Mouse (Mus musculus): ENCODE data around the gene Chka. TPM values are rescaled to one million over a fixed set of nuclear protein-coding genes. Genes with fewer than 3 reads are reported as not detected.
A peak's percentile ranks its signal among the peaks of the same experiment; 100 is the strongest.

Gene Chka
- polyA plus RNA-seq, 1 experiment from 2014 or later: 63.3 TPM

DNA sequence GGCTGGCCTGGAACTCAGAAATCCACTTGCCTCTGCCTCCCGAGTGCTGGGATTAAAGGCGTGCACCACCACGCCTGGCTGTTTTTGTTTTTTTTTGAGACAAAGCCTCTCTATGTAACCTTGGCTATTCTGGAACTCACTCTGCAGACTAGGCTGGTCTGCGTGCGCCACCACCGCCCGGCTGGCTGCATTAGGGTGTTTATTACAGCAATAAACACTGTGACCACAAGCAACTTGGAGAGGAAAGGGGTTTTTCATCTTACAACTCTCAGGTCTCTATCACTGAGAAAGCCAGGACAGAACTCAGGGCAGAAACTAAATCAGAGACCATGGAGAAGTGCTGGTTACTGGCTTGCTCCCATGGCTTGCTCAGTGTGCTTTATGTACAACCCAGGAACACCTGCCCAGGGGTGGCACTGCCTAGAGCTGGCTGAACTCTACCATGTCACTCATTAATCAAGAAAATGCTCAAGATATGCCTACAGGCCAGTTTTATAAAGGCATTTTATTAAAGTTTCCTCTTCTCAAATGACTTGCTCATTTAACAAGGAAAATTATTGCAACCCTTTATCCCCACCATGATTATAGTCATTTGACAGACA, 3.3 kb upstream of the Chka start:
- Histone ChIP-seq H3K9ac (no peak overlapping the region), H3K4me2 (replicated peaks) (no peak overlapping the region), H3K4me3 (replicated peaks) (no peak overlapping the region), H3K27ac (peak overlapping the region; percentile 13; the same call in 1 of the 2 replicates), H3K36me3 (no peaks in the 10 kb centered on the region), H3K9me3 (no peaks in the 10 kb centered on the region), H3K4me1 (replicated peaks) (peaks cover 14% of the 10 kb centered on the region), H3K27me3 (replicated peaks) (no peaks in the 10 kb centered on the region)
- ATAC-seq: no peak
- 40% methylated on average over 7 of the region's 7 CpGs for WGBS

GRCm38 (mm10) chr19:3849251-3849650, 2.3 kb upstream of the Chka start:
- Histone ChIP-seq H3K27ac (peak overlapping the region; percentile 99), H3K9ac (no peak overlapping the region), H3K36me3 (no peaks in the 10 kb centered on the region), H3K9me3 (no peaks in the 10 kb centered on the region), H3K27me3 (replicated peaks) (no peaks in the 10 kb centered on the region), H3K4me2 (replicated peaks) (no peak overlapping the region), H3K4me3 (replicated peaks) (no peak overlapping the region), H3K4me1 (replicated peaks) (peaks cover 14% of the 10 kb centered on the region)
- 80% methylated on average over 2 of the region's 2 CpGs for WGBS
- ATAC-seq: no peak

DNA sequence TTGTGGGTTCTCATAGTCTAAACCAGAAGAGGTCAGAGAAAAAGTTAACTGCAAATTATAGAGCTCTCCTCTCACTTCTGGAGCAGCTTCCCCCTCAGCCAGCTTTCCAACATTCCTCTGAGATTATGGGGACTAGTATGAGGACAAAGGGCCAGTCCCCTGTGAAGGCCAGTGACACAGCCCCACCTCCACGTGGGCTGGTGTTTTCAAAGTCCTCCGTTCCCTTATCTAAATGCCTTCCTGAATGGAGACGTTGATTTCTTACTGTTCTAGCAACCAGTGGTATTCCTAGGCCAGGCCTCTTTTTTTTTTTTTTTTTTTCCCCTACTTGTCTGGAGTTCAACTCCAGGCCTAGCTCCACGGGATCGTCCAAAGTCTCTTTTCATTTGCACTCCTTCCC, 1.5 kb upstream of the Chka start:
- WGBS: 33% methylated on average over 5 of the region's 5 CpGs
- peak; percentile 45 for ATAC-seq
- Histone ChIP-seq H3K4me2 (replicated peaks) (no peak overlapping the region), H3K27me3 (replicated peaks) (no peaks in the 10 kb centered on the region), H3K4me1 (replicated peaks) (peaks cover 18% of the 10 kb centered on the region), H3K36me3 (no peaks in the 10 kb centered on the region), H3K9me3 (no peaks in the 10 kb centered on the region), H3K4me3 (replicated peaks) (no peak overlapping the region), H3K9ac (no peak overlapping the region), H3K27ac (peak overlapping the region; percentile 99)

- Histone ChIP-seq H3K36me3 (no peaks in the 10 kb centered on the region), H3K9ac (peak overlapping the region; percentile 38; the same call in 1 of the 2 replicates), H3K9me3 (no peaks in the 10 kb centered on the region), H3K4me1 (replicated peaks) (peaks cover 27% of the 10 kb centered on the region), H3K27me3 (replicated peaks) (no peaks in the 10 kb centered on the region), H3K4me2 (replicated peaks) (peak overlapping the region; percentile 77), H3K4me3 (replicated peaks) (peak overlapping the region; percentile 95), H3K27ac (peak overlapping the region; percentile 99)
- peak; percentile 31 for ATAC-seq
- WGBS: 5% methylated on average over 19 of the region's 19 CpGs
Measured at GRCm38 (mm10) chr19:3850847-3851469, 615 bp upstream of the Chka start.

- ATAC-seq: peak; percentile 42
- WGBS: under 1% methylated on average over 74 of the region's 74 CpGs
- peak overlapping the region; percentile 94 for H3K9ac ChIP-seq
- no peaks in the 10 kb centered on the region for H3K36me3 ChIP-seq
- no peaks in the 10 kb centered on the region for H3K9me3 ChIP-seq
- peaks cover 28% of the 10 kb centered on the region for H3K4me1 ChIP-seq (replicated peaks)
- peak overlapping the region; percentile 95 for H3K4me3 ChIP-seq (replicated peaks)
- H3K27me3 ChIP-seq (replicated peaks): no peaks in the 10 kb centered on the region
- H3K4me2 ChIP-seq (replicated peaks): peak overlapping the region; percentile 77
- H3K27ac ChIP-seq: peak overlapping the region; percentile 99
Measured at GRCm38 (mm10) chr19:3851979-3852681, 557 bp downstream of the Chka start.

GRCm38 (mm10) chr19:3853121-3853520, 1.5 kb downstream of the Chka start:
- Histone ChIP-seq H3K9me3 (no peaks in the 10 kb centered on the region), H3K36me3 (no peaks in the 10 kb centered on the region), H3K4me3 (replicated peaks) (peak overlapping the region; percentile 95), H3K4me2 (replicated peaks) (peak overlapping the region; percentile 77), H3K4me1 (replicated peaks) (peaks cover 28% of the 10 kb centered on the region), H3K9ac (no peak overlapping the region), H3K27me3 (replicated peaks) (no peaks in the 10 kb centered on the region), H3K27ac (no peak overlapping the region)
- 83% methylated on average over 10 of the region's 10 CpGs for WGBS
- no peak for ATAC-seq

GRCm38 (mm10) chr19:3853891-3854290, 2.3 kb downstream of the Chka start:
- Histone ChIP-seq H3K9ac (no peak overlapping the region), H3K4me2 (replicated peaks) (peak overlapping the region; percentile 77), H3K36me3 (no peaks in the 10 kb centered on the region), H3K9me3 (no peaks in the 10 kb centered on the region), H3K27me3 (replicated peaks) (no peaks in the 10 kb centered on the region), H3K27ac (no peak overlapping the region), H3K4me1 (replicated peaks) (peaks cover 25% of the 10 kb centered on the region), H3K4me3 (replicated peaks) (0 out of 2 replicates have a peak overlapping the region, but pooled peaks have one; percentile 12)
- 87% methylated on average over 1 of the region's 1 CpGs for WGBS
- no peak for ATAC-seq

DNA sequence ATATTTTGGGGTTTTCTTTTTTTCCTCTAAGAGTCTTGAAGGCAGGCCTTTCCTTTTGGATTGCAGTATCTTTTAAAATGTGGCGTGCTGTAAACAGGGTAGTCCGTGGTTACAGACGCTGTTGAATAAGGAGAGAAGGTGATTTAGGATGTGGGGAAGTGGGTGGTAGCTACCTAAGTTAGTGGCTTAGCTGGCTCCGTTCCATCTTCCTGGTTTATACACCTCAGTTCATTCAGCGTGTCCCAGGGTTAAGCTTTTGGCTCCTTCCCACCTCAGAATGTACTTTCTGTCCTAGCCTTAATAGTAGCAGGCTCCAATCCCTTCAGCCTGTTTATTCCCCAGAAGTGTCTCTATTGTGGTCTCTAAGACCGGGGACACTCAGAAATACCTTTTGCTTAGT, 3.5 kb downstream of the Chka start:
- Histone ChIP-seq H3K27me3 (replicated peaks) (no peaks in the 10 kb centered on the region), H3K36me3 (no peaks in the 10 kb centered on the region), H3K4me3 (replicated peaks) (no peak overlapping the region), H3K27ac (no peak overlapping the region), H3K9me3 (no peaks in the 10 kb centered on the region), H3K4me1 (replicated peaks) (peaks cover 21% of the 10 kb centered on the region), H3K4me2 (replicated peaks) (peak overlapping the region; percentile 28), H3K9ac (no peak overlapping the region)
- 62% methylated on average over 6 of the region's 6 CpGs for WGBS
- ATAC-seq: no peak

DNA sequence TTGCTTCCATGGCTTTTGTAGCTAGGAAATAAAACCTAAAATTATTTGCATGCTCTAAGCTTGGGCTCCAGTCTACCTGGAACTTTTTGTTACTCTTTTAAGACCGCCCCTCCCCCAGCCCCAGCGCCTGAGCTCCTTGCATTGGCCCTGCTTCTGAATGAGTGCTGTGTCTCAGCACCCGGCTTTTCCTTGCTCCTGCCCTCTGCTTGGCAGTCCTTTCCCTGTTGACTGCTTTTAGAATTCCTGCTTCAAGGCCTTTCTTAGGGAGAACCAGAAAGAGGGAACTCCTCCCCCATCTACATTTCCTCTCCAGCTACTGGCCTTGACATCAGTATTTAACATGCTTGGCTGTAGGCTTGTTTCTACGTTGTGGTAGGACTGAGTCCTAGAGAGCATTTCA, 4.0 kb downstream of the Chka start:
- H3K4me1 ChIP-seq (replicated peaks): peaks cover 21% of the 10 kb centered on the region
- H3K9me3 ChIP-seq: no peaks in the 10 kb centered on the region
- H3K9ac ChIP-seq: no peak overlapping the region
- no peak for ATAC-seq
- peak overlapping the region; percentile 28 for H3K4me2 ChIP-seq (replicated peaks)
- 29% methylated on average over 4 of the region's 4 CpGs for WGBS
- no peaks in the 10 kb centered on the region for H3K27me3 ChIP-seq (replicated peaks)
- no peak overlapping the region for H3K4me3 ChIP-seq (replicated peaks)
- peak overlapping the region; percentile 40; the same call in 1 of the 2 replicates for H3K27ac ChIP-seq
- H3K36me3 ChIP-seq: no peaks in the 10 kb centered on the region

GRCm38 (mm10) chr19:3857220-3857619, 5.6 kb downstream of the Chka start:
- WGBS: 81% methylated on average over 3 of the region's 3 CpGs
- Histone ChIP-seq H3K9ac (no peak overlapping the region), H3K4me1 (replicated peaks) (peaks cover 14% of the 10 kb centered on the region), H3K36me3 (no peaks in the 10 kb centered on the region), H3K27me3 (replicated peaks) (no peaks in the 10 kb centered on the region), H3K4me3 (replicated peaks) (no peak overlapping the region), H3K27ac (no peak overlapping the region), H3K4me2 (replicated peaks) (no peak overlapping the region), H3K9me3 (no peaks in the 10 kb centered on the region)
- no peak for ATAC-seq

GRCm38 (mm10) chr19:3862713-3863112, 11.1 kb downstream of the Chka start:
- Histone ChIP-seq H3K4me1 (replicated peaks) (no peaks in the 10 kb centered on the region), H3K27ac (no peak overlapping the region), H3K4me2 (replicated peaks) (no peak overlapping the region), H3K27me3 (replicated peaks) (no peaks in the 10 kb centered on the region), H3K4me3 (replicated peaks) (no peak overlapping the region), H3K9me3 (no peaks in the 10 kb centered on the region), H3K36me3 (peaks cover 4% of the 10 kb centered on the region), H3K9ac (no peak overlapping the region)
- 67% methylated on average over 2 of the region's 2 CpGs for WGBS
- ATAC-seq: no peak

DNA sequence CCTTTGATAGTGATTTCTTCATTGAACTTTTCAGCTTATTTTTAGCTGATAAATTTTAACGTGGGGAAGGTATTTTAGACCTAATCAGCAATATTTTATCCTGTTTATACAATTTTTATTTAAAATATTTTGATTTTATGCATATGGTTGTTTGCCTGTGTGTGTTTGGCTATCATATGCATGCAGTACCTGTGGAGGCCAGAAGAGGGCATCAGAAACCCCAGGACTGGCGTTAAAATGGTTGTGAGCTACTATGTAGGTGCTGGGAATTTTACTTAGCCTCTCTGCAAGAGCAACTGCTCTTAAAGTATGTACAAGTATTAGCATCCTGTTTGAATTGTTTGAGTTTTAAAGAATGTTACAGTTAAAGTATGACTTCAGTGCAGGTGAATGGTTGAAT, 13.4 kb downstream of the Chka start:
- H3K27ac ChIP-seq: no peak overlapping the region
- no peak overlapping the region for H3K4me2 ChIP-seq (replicated peaks)
- H3K4me3 ChIP-seq (replicated peaks): no peak overlapping the region
- WGBS: 88% methylated on average over 2 of the region's 2 CpGs
- H3K27me3 ChIP-seq (replicated peaks): no peaks in the 10 kb centered on the region
- H3K9ac ChIP-seq: no peak overlapping the region
- peaks cover 4% of the 10 kb centered on the region for H3K36me3 ChIP-seq
- peaks cover 3% of the 10 kb centered on the region; the same call in 1 of the 2 replicates for H3K4me1 ChIP-seq (replicated peaks)
- ATAC-seq: no peak
- H3K9me3 ChIP-seq: no peaks in the 10 kb centered on the region

Data from intestine, embryonic 15.5 days (tissue).